Mouse (Mus musculus) CH12.LX (cell line): ENCODE results near the gene Dnah12. TPM values are rescaled to one million over a fixed set of nuclear protein-coding genes. Genes with fewer than 3 reads are reported as not detected.

Experiments used
- DNase-seq: peaks from one replicate; pipeline ENCODE4 v3.0.0-alpha.2; 2013; ENCODE audit errors: extremely low read depth
- H3K27ac ChIP-seq: 2 replicates; pipeline ENCODE4 v1.5.1; 2012; ENCODE audit warnings: low read depth, mild to moderate bottlenecking, control low read depth, moderate library complexity; ENCODE audit not compliant: insufficient read depth
- H3K27me3 ChIP-seq: replicated peaks from 2 replicates; pipeline ENCODE3; 2012; ENCODE audit warnings: inconsistent platforms
- H3K36me3 ChIP-seq, 2 experiments: replicated peaks in 1 of 2; 2 replicates each; pipeline versions ENCODE3 to v1.6.1; 2012; ENCODE audit warnings: inconsistent platforms in 1 of 2, low read length in 1 of 2, mild to moderate bottlenecking in 1 of 2, mixed read lengths in 1 of 2, moderate library complexity in 1 of 2; ENCODE audit not compliant: control insufficient read depth in 1 of 2, insufficient read depth in 1 of 2
- H3K4me1 ChIP-seq, 2 experiments: 2 replicates each; pipeline ENCODE4 v1.6.1; 2012; ENCODE audit warnings: inconsistent platforms in 1 of 2, moderate library complexity in 1 of 2; ENCODE audit not compliant: insufficient read depth in 2 of 2, control insufficient read depth in 1 of 2
- H3K4me2 ChIP-seq: 2 replicates; pipeline ENCODE4 v1.6.1; 2012; ENCODE audit warnings: low read depth, mild to moderate bottlenecking, control low read depth; ENCODE audit not compliant: poor library complexity, insufficient read depth, severe bottlenecking
- H3K4me3 ChIP-seq, 3 experiments: fragments of 150-350 bp in 1 of 3; sonication (generic) in 1 of 3; replicated peaks in 1 of 3; 2 replicates each; pipeline versions ENCODE3 to v1.5.1; 2011 to 2012; ENCODE audit warnings: low read depth in 2 of 3, low read length in 2 of 3, mild to moderate bottlenecking in 2 of 3, moderate library complexity in 2 of 3, control low read depth in 1 of 3, improper control_type of control experiment in 1 of 3, inconsistent platforms in 1 of 3, mixed read lengths in 1 of 3; ENCODE audit not compliant: poor library complexity in 1 of 3
- H3K79me2 ChIP-seq: replicated peaks from 2 replicates; pipeline ENCODE4 v1.6.1; 2012; ENCODE audit warnings: mild to moderate bottlenecking, moderate library complexity; ENCODE audit not compliant: control insufficient read depth, poor library complexity, insufficient read depth, severe bottlenecking; ENCODE audit errors: extremely low read depth
- H3K9ac ChIP-seq: 2 replicates; pipeline ENCODE4 v1.6.1; 2012; ENCODE audit warnings: low read depth, mild to moderate bottlenecking, control low read depth, moderate library complexity; ENCODE audit not compliant: insufficient read depth
- H3K9me3 ChIP-seq: replicated peaks from 2 replicates; pipeline ENCODE3; 2012; ENCODE audit warnings: low read length, inconsistent platforms, mixed read lengths
- BHLHE40 ChIP-seq: IDR thresholded peaks from 2 replicates; pipeline ENCODE4 v1.6.1; 2011; ENCODE audit warnings: mild to moderate bottlenecking, low read depth, low read length, improper control_type of control experiment
- CHD1 ChIP-seq: IDR thresholded peaks from 2 replicates; pipeline ENCODE4 v1.6.1; 2012; ENCODE audit warnings: low read depth, low read length, improper control_type of control experiment, inconsistent platforms
- CHD2 ChIP-seq: IDR thresholded peaks from 2 replicates; pipeline ENCODE4 v1.6.1; 2011; ENCODE audit warnings: low read length, improper control_type of control experiment
- CTCF ChIP-seq, 2 experiments: IDR thresholded peaks in 1 of 2; conservative IDR thresholded peaks in 1 of 2; 2 replicates each; pipeline ENCODE4 v1.5.1; 2011 to 2012; ENCODE audit warnings: low read depth in 2 of 2, low read length in 2 of 2, improper control_type of control experiment in 1 of 2, inconsistent platforms in 1 of 2, mild to moderate bottlenecking in 1 of 2, moderate library complexity in 1 of 2
- E2F4 ChIP-seq: IDR thresholded peaks from 2 replicates; pipeline ENCODE4 v1.6.1; 2011; ENCODE audit warnings: low read depth, low read length, improper control_type of control experiment; ENCODE audit not compliant: insufficient replicate concordance
- EP300 ChIP-seq: IDR thresholded peaks from 2 replicates; pipeline ENCODE4 v1.6.1; 2011; ENCODE audit warnings: low read length, improper control_type of control experiment
- GABPA ChIP-seq: IDR thresholded peaks from 2 replicates; pipeline ENCODE4 v1.6.1; 2012; ENCODE audit warnings: low read depth, low read length, improper control_type of control experiment, inconsistent platforms; ENCODE audit not compliant: insufficient replicate concordance
- IRF4 ChIP-seq: IDR thresholded peaks from 2 replicates; pipeline ENCODE4 v1.6.1; 2014; ENCODE audit warnings: low read depth, mild to moderate bottlenecking, inconsistent platforms, low read length, improper control_type of control experiment
- KAT2A ChIP-seq: IDR thresholded peaks from 2 replicates; pipeline ENCODE4 v1.6.1; 2012; ENCODE audit warnings: low read length, improper control_type of control experiment, inconsistent platforms; ENCODE audit not compliant: insufficient replicate concordance
- MAX ChIP-seq: IDR thresholded peaks from 2 replicates; pipeline ENCODE4 v1.6.1; 2011; ENCODE audit warnings: low read length, improper control_type of control experiment
- MAZ ChIP-seq: IDR thresholded peaks from 2 replicates; pipeline ENCODE4 v1.6.1; 2012; ENCODE audit warnings: low read depth, mild to moderate bottlenecking, inconsistent platforms, low read length, improper control_type of control experiment, moderate library complexity
- NELFE ChIP-seq: IDR thresholded peaks from 2 replicates; pipeline ENCODE4 v1.6.1; 2011; ENCODE audit warnings: low read depth, low read length, improper control_type of control experiment
- POLR2A ChIP-seq: IDR thresholded peaks from 2 replicates; pipeline ENCODE4 v1.6.1; 2011; ENCODE audit warnings: low read depth, mild to moderate bottlenecking, improper control_type of control experiment, low read length
- POLR2AphosphoS2 ChIP-seq: IDR thresholded peaks from 2 replicates; pipeline ENCODE4 v1.6.1; 2011; ENCODE audit warnings: low read depth, low read length, improper control_type of control experiment
- SIN3A ChIP-seq: IDR thresholded peaks from 2 replicates; pipeline ENCODE4 v1.6.1; 2012; ENCODE audit warnings: low read length, improper control_type of control experiment, inconsistent platforms
- SMC3 ChIP-seq: IDR thresholded peaks from 2 replicates; pipeline ENCODE4 v1.6.1; 2011; ENCODE audit warnings: low read depth, low read length, improper control_type of control experiment
- TBP ChIP-seq: conservative IDR thresholded peaks from 2 replicates; pipeline ENCODE4 v1.6.1; 2011; ENCODE audit warnings: low read depth, low read length, improper control_type of control experiment
- TCF12 ChIP-seq: IDR thresholded peaks from 2 replicates; pipeline ENCODE4 v1.6.1; 2014; ENCODE audit warnings: low read depth, mild to moderate bottlenecking, inconsistent platforms, low read length, improper control_type of control experiment
- USF2 ChIP-seq: conservative IDR thresholded peaks from 2 replicates; pipeline ENCODE4 v1.6.1; 2011; ENCODE audit warnings: low read depth, low read length, improper control_type of control experiment
- ZNF384 ChIP-seq: IDR thresholded peaks from 2 replicates; pipeline ENCODE4 v1.6.1; 2012; ENCODE audit warnings: low read depth, low read length, improper control_type of control experiment, inconsistent platforms
- dilution Hi-C: fragments of 300-500 bp; cut with MboI; formaldehyde crosslinking; loops from 2 replicates; pipeline ENCODE4 v1.14.3; 2020; ENCODE audit warnings: low sequenced_read_pairs; ENCODE audit not compliant: extremely low pct_unique_long_range_greater_than_20kb, extremely low pct_ligation_motif_present
- in situ Hi-C: fragments of 300-500 bp; cut with MboI; formaldehyde crosslinking; loops from 3 replicates; pipeline ENCODE4 v1.14.3; 2019; ENCODE audit warnings: low sequenced_read_pairs, low pct_ligation_motif_present, low pct_unique_long_range_greater_than_20kb, mixed read lengths
- polyA plus RNA-seq: library from polyadenylated mRNA; unstranded; fragments of >175 nt; gene quantifications from 2 replicates; pipeline ENCODE4 v1.2.1, GENCODE M21; 2012; ENCODE audit warnings: low read depth; ENCODE audit not compliant: insufficient read length
- total RNA-seq, 2 experiments: library from RNA; depleted of rRNA; stranded (reverse); fragments of 300-350 nt in 1 of 2; fragments of >200 nt in 1 of 2; gene quantifications; 2 replicates each; pipeline ENCODE4 v1.2.3; 2012 to 2014

Gene Dnah12
- total and polyA plus RNA-seq, 3 experiments, result 0.04 to 0.13 (median 0.04) TPM

- peak; percentile 89 for TF ChIP-seq EP300
- TF ChIP-seq IRF4, result peak; percentile 88
- TF ChIP-seq CHD2, result peak; percentile 25; the same call in 1 of the 2 replicates
- TF ChIP-seq, all 38 proteins: peak for 8
These were observed 31.8 kb downstream of the Dnah12 start (continued) for GRCm38 (mm10) chr14:26724898-26725297.

- peaks cover 0 to 9% of the 10 kb centered on the region in 2 experiments; a peak in 2 of 4 replicates for H3K4me1 ChIP-seq
- DNase-seq, result no peak
- TF ChIP-seq MAZ, result no peak
- TF ChIP-seq TBP, result no peak
- TF ChIP-seq CHD1, result no peak
- no peak for TF ChIP-seq SIN3A
- TF ChIP-seq POLR2AphosphoS2, result no peak
- TF ChIP-seq NELFE, result no peak
- no peak for TF ChIP-seq SMC3
- no peak for TF ChIP-seq BHLHE40
- no peak for TF ChIP-seq GABPA
- TF ChIP-seq POLR2A, result no peak
- TF ChIP-seq IRF4, result no peak
- TF ChIP-seq USF2, result no peak
- TF ChIP-seq KAT2A, result no peak
- H3K9me3 ChIP-seq, result no peaks in the 10 kb centered on the region
- H3K27ac ChIP-seq, result no peak overlapping the region
- no peak overlapping the region for H3K4me3 ChIP-seq
- dilution Hi-C loops (no loop called here), in situ Hi-C loops (loop anchor here (10.0 kb wide), 1 partner anchor 56 kb away; no protein-coding TSS in a partner anchor)
- no peaks in the 10 kb centered on the region for H3K79me2 ChIP-seq
- no peak overlapping the region for H3K9ac ChIP-seq
- H3K4me2 ChIP-seq, result no peak overlapping the region
- H3K36me3 ChIP-seq, result no peaks in the 10 kb centered on the region
- no peaks in the 10 kb centered on the region for H3K27me3 ChIP-seq
These were observed 65.5 kb downstream of the Dnah12 start for GRCm38 (mm10) chr14:26758566-26758965.

- H3K4me1 ChIP-seq, result no peaks in the 10 kb centered on the region
- dilution Hi-C loops, result no loop called here
- H3K36me3 ChIP-seq, result no peaks in the 10 kb centered on the region
- in situ Hi-C loops, result no loop called here
- H3K9ac ChIP-seq, result no peak overlapping the region
- H3K4me2 ChIP-seq, result no peak overlapping the region
- H3K9me3 ChIP-seq, result peaks cover 7% of the 10 kb centered on the region
- no peak for DNase-seq
- H3K79me2 ChIP-seq, result no peaks in the 10 kb centered on the region
- no peak overlapping the region for H3K4me3 ChIP-seq
- no peak for TF ChIP-seq CTCF (conservative IDR thresholded peaks at IDR 0.05 in 1 of 2, IDR thresholded peaks at IDR 0.05 in 1 of 2; ENCODE audit: low read depth in 2 of 2, low read length in 2 of 2)
- no peak for TF ChIP-seq GABPA
- no peak for TF ChIP-seq MAX
- TF ChIP-seq ZNF384, result no peak
- no peak for TF ChIP-seq EP300
- no peak for TF ChIP-seq TCF12
- TF ChIP-seq E2F4, result no peak
- TF ChIP-seq NELFE, result no peak
- TF ChIP-seq IRF4, result no peak
- no peaks in the 10 kb centered on the region for H3K27me3 ChIP-seq
- H3K27ac ChIP-seq, result no peak overlapping the region
These were observed 71.8 kb downstream of the Dnah12 start for GRCm38 (mm10) chr14:26764827-26765226.
